Mouse (Mus musculus): ENCODE measurements around the gene Lgr5. TPM values are rescaled to one million over a fixed set of nuclear protein-coding genes. Genes with fewer than 3 reads are reported as not detected.

The Lgr5 gene
- not detected in 2 replicates for polyA plus RNA-seq (2012; ENCODE audit: insufficient read depth, insufficient read length, missing spikeins)

DNA sequence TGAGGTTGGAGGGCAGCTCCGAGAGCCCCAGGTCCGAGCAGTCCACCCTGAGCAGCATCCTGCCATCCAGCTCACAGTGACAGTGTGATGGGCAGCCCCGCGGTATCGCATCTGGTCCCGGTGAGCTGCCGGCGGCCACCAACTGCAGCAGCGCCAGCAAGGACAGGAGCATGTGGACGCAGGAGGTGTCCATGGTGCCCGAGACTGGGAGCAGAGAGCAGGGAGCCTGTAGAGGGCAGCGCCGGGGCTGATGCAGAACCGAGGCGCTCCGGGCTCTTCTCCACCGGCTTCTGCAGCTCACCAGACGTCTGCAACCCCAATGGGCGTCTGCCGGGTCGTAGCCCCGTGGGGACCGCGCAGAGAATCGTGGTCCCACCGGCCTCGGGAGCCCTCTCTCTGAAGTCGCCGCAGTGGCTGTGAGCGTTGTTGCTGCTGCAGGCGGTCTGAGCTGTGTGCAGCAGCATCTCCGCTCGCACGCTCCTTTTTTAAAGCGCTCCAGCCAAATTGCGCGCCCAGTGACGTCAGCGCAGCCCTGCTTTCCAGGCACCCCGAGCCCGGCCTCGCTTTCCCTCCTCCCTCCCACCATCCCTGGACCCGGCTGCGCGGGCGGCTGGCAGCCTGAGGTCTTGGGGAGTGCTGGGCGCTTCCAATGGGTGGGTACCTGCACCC, at the start of gene Lgr5:
Gene Lgr5 (minus strand): TSS at position 480 of the 669 bp plus-strand sequence.
- Histone ChIP-seq H3K4me3 (ENCODE audit: insufficient read depth, low read depth, low read length) (peak within 1 kb of the TSS; percentile 1; the same call in 1 of the 2 replicates), H3K27ac (replicated peaks; ENCODE audit: low read depth, low read length) (no peak within 1 kb of the TSS), H3K4me1 (ENCODE audit: control insufficient read depth, insufficient read depth, insufficient read length, low read length) (no peaks in the 10 kb centered on the region)

DNA sequence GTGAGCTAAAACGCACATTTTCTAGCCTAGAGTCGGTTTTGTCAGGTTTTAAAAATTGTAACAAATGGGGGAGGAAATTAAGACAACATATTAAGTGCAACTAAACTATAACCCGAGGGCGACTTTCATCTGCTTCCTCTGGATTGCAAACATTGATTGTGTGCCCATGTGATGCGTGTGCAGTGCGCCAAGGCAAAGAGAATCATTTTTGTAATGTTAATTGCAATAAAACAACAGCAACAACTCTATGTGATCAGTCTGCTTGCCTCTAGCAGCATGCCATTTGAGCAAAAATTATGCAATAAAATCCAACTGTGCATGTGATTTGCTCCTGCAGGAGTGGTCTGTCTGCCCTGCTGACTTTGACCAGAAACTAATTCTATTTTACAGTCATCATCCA, 39.1 kb upstream of the Lgr5 start:
- Histone ChIP-seq H3K4me1 (ENCODE audit: control insufficient read depth, insufficient read depth, insufficient read length, low read length) (no peaks in the 10 kb centered on the region), H3K4me3 (ENCODE audit: insufficient read depth, low read depth, low read length) (no peak overlapping the region), H3K27ac (replicated peaks; ENCODE audit: low read depth, low read length) (no peak overlapping the region)

DNA sequence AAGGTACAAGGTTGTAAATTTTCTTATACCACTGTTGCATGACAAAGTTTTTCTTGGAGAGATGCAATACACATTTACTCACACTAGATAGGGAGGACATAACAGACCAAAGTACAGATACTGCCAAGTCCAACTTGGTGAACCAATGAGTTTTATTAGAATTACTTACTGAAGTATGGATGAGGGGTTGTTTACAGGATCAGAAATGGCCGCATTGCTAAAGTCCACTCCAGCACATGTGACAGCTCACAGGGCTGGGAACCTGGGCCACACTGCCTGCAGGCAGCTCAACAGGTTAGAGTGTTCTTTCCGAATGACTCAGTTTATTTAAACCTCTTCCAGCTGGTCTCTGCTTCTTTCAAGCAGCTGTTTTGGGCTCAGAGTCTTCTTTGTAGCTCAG, 37.4 kb upstream of the Lgr5 start:
- no peak overlapping the region for H3K27ac ChIP-seq (replicated peaks; ENCODE audit: low read depth, low read length)

DNA sequence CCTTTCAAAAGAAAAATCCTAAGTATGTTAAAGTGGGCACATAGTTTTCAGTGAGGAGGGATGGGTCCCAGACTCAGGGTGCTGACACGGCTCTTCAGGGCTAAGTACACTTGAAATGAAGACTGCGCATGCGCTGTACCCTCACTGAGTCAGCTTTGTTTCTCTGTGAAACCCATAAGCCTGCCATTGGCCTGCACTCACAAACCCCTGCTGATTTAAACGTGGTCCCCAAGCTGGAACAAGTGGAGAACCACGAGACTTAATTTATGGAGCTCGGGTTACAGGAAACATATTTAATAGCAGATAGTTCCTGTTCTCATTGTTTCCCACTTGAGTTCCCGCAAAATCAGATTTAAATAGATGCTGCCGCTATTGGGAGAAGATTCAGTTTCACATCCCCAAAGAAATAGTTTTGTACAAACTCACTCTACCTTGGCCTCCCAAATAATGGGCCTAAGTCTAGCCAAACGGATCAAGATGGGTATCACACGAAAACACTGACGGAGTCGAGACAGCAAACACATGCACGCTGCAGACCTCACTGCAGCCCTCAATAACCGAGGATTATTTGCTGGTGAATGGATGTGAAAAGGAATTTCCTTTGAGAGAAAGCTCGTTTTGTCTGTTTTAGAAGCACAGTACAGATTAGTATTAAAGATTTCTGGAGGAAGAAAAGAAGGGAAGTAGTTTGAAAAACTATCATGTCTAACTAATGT, 36.5 kb upstream of the Lgr5 start:
- Histone ChIP-seq H3K4me3 (ENCODE audit: insufficient read depth, low read depth, low read length) (no peak overlapping the region), H3K27ac (replicated peaks; ENCODE audit: low read depth, low read length) (no peak overlapping the region), H3K4me1 (ENCODE audit: control insufficient read depth, insufficient read depth, insufficient read length, low read length) (no peaks in the 10 kb centered on the region)

More for the DNA sequence above, 37.4 kb upstream of the Lgr5 start:
- no peak overlapping the region for H3K4me3 ChIP-seq (ENCODE audit: insufficient read depth, low read depth, low read length)
- no peaks in the 10 kb centered on the region for H3K4me1 ChIP-seq (ENCODE audit: control insufficient read depth, insufficient read depth, insufficient read length, low read length)

DNA sequence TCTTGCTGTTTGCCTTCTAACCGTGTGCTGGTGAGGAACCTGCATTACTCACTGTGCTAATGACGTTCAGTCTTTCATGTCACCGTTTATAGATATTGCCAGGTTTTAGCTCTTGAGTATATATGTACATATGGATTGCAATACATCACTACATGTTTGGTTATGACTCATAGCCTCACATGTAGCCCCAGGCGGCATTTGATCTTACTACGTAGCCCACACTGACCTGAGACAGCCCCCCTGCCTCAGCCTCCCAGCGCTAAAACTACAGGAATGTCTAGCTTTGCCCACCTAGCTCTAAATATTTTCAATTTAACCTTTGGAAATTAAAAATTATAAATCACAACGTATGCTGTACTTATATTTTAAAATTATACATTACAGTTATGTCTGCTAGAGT, 35.9 kb upstream of the Lgr5 start:
- Histone ChIP-seq H3K27ac (replicated peaks; ENCODE audit: low read depth, low read length) (no peak overlapping the region), H3K4me1 (ENCODE audit: control insufficient read depth, insufficient read depth, insufficient read length, low read length) (no peaks in the 10 kb centered on the region), H3K4me3 (ENCODE audit: insufficient read depth, low read depth, low read length) (no peak overlapping the region)

DNA sequence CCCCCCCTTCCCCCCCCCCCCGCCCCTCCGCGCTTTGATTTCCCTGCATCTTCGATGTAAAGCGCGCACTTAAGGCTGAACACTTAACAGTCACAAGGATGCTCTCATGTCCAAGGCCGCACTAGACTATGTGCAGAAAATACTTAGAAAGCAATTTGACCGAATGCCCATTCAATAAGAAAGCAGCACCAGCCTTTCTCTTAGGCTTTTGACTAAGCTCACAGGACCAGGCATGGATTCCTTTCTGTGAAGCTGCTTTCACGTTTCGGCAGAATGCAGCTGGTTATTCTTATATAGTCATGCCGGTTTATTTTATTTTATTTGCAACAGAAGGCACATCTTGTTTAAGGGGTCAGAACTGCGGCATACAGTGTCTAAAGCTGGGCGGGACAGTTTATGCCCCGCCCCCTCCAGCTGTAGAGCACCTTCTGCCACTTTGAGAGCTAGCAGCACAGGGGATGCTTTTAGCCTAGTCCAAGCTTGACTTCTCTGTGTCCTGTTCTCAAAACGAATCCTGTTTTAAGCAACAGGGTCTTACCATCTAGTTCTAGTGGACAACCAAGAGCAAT, 30.8 kb upstream of the Lgr5 start:
- no peak overlapping the region for H3K4me3 ChIP-seq (ENCODE audit: insufficient read depth, low read depth, low read length)
- H3K27ac ChIP-seq (replicated peaks; ENCODE audit: low read depth, low read length) = no peak overlapping the region
- H3K4me1 ChIP-seq (ENCODE audit: control insufficient read depth, insufficient read depth, insufficient read length, low read length) = no peaks in the 10 kb centered on the region

DNA sequence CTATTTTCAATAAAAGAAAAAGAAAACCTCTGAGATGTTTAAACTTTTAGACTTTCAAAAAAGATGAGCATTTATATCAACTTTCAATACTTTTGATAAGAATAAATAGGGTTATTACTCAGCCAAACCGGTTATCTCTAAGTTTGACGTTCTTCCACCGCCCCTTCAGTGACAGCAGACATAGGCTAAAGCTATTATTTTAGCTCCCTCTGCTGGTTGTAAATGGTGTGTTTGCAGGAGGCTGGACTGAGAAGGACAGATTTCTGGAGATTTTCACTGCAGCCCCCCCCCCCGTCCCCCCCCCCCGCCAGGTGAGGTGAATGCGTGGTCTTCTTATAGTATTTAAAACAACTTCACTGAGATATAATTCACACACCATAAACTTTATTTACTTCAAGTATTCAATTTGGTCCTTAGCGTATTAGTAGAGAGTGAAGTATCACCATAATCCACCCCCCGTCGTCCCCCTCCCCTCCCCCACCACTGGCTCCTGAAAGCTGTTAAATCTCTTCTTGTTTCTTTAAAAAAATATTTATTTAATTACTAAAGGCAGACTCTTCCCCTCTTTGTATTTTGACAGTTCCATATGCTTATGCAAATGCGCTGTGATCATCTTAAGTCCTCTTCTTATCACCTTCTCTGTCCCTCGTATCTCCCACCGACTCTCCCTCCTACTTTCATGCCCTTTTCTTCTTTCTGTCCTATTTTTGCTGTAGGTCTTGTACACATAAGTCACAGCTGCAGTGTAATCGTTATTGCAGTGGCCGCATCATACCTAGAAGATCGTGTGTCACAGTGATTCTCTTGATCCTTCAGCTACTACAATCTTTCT, 30.1 kb upstream of the Lgr5 start:
- Histone ChIP-seq H3K4me3 (ENCODE audit: insufficient read depth, low read depth, low read length) (no peak overlapping the region), H3K27ac (replicated peaks; ENCODE audit: low read depth, low read length) (no peak overlapping the region), H3K4me1 (ENCODE audit: control insufficient read depth, insufficient read depth, insufficient read length, low read length) (no peaks in the 10 kb centered on the region)

DNA sequence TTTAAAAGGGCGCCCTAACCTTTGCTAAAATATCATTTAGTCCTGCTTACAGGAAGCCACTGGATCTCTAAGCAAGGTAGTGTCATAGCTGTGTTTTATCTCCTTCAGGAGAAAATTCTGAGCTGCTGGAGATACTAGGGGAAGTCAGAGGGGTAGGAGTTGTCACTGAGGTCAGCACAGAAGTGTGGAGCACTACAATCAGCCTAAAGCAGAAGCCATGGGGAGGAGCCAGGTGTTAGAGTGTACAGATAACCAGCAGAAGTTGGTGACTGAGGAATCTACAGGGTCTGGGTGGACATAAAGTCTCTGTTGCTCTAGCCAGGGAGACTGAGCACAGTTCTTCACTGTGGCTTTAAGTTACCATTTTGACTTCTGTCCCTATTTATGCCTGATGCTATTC, 8.2 kb upstream of the Lgr5 start:
- Histone ChIP-seq H3K27ac (replicated peaks; ENCODE audit: low read depth, low read length) (no peak overlapping the region), H3K4me3 (ENCODE audit: insufficient read depth, low read depth, low read length) (no peak overlapping the region), H3K4me1 (ENCODE audit: control insufficient read depth, insufficient read depth, insufficient read length, low read length) (no peaks in the 10 kb centered on the region)

DNA sequence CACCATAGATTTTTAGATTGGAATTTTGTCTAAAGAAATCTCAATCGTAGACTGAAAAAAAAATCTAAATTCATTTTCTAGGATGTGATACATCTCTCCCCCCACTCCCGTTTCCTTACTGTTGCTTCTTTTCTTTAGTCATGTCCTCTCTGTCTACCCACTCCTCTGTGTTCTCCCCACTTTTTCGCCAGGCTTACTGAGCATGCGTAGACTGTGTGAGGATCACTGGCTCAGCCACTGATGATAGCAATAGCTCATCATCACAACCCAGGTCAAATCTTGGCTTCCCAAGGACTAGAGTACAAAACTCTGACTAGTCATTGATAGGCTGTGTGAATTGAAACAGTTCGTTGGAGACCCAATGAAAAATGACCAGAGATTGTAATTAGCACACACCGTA, 6.1 kb upstream of the Lgr5 start:
- Histone ChIP-seq H3K4me1 (ENCODE audit: control insufficient read depth, insufficient read depth, insufficient read length, low read length) (no peaks in the 10 kb centered on the region), H3K4me3 (ENCODE audit: insufficient read depth, low read depth, low read length) (no peak overlapping the region), H3K27ac (replicated peaks; ENCODE audit: low read depth, low read length) (no peak overlapping the region)

DNA sequence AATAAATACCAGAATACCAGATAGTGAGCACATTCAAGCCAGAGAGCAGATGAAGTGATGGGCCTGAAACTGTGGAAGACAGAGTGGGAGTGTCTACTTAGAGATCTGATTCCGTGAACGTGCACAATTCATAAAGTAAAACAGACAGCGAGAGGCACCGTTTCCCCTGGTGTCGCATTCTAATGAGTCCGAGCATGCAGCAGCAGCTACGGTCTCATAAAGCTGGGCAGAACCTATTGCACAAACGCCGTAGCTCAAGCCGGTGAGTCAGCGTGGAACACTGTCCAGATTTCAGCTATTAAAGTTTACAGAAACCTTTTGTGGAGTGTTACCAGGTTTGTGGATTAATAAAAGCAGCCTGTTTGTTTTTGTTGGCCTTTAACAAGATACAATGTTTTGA, 5.6 kb upstream of the Lgr5 start:
- Histone ChIP-seq H3K27ac (replicated peaks; ENCODE audit: low read depth, low read length) (no peak overlapping the region), H3K4me3 (ENCODE audit: insufficient read depth, low read depth, low read length) (no peak overlapping the region), H3K4me1 (ENCODE audit: control insufficient read depth, insufficient read depth, insufficient read length, low read length) (no peaks in the 10 kb centered on the region)

DNA sequence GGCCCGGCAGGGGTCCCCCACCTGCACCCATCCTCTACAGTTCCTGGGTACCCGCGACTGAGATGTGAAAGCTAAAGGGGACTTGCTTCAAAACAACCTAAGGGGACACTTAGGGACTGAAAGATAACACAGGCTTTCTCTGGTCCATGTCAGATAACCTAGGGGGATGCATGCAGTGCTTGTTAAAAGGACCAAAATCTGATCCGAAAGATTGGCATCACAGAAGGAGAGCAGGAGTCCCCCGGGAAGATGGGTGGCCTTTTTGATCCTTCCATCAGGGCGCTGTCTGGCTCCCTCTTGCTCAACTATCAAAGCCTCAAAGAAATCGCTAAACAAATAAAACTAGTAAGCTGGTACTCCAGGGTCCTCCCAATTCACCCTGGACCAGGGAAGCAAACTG, 399 bp upstream of the Lgr5 start:
- Histone ChIP-seq H3K27ac (replicated peaks; ENCODE audit: low read depth, low read length) (no peak overlapping the region), H3K4me1 (ENCODE audit: control insufficient read depth, insufficient read depth, insufficient read length, low read length) (no peaks in the 10 kb centered on the region), H3K4me3 (ENCODE audit: insufficient read depth, low read depth, low read length) (no peak overlapping the region)

DNA sequence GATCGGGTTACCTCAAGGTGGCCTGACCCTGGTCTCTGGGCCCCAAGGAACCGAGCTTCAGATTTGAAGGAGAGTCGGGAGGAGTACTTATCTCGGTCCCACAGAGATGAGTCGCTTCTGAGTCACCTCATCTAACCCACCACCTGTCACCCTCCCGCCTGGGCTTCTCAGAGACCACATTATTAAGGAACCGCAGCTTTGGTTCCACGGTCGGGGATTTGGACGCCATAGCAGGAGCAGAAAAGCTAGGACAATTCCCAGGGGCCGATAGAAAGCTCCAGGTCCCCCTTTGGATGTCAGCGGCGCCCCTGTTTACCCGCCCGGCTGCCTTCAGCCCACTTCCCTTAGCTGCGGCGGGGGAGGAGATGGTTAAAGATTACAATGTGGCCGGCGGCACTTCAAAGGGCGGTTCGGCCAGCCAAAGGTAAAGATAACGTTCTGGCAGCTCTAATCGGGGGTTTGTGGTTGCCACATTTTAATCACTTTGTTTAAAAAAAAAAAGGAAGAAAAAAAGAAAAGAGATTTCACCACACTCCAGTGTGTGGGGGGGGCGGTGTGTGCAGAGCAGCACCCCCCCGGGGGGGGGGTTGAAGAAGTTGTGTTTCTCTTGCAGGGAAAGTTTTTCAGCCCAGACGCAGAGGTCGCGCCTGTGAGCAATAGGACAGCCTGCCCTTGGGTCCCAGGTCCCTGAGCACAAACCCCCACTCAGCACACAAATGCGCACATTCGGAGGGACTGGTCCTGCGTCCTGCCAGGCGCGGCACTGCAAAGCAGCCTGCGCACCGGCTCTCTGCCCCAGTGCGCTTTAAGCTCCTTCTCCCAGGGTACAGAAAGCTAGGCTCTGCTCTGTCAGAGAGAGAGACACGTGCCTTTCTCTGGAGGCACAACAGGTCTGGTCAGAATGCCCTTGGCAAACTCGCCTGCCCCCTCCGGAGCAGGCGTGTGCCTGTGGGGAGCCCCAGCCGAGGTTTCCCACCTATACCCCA, 1.0 kb downstream of the Lgr5 start:
- peak overlapping the region; percentile 6; the same call in 1 of the 2 replicates for H3K4me3 ChIP-seq (ENCODE audit: insufficient read depth, low read depth, low read length)
- H3K4me1 ChIP-seq (ENCODE audit: control insufficient read depth, insufficient read depth, insufficient read length, low read length) = no peaks in the 10 kb centered on the region
- H3K27ac ChIP-seq (replicated peaks; ENCODE audit: low read depth, low read length) = no peak overlapping the region

DNA sequence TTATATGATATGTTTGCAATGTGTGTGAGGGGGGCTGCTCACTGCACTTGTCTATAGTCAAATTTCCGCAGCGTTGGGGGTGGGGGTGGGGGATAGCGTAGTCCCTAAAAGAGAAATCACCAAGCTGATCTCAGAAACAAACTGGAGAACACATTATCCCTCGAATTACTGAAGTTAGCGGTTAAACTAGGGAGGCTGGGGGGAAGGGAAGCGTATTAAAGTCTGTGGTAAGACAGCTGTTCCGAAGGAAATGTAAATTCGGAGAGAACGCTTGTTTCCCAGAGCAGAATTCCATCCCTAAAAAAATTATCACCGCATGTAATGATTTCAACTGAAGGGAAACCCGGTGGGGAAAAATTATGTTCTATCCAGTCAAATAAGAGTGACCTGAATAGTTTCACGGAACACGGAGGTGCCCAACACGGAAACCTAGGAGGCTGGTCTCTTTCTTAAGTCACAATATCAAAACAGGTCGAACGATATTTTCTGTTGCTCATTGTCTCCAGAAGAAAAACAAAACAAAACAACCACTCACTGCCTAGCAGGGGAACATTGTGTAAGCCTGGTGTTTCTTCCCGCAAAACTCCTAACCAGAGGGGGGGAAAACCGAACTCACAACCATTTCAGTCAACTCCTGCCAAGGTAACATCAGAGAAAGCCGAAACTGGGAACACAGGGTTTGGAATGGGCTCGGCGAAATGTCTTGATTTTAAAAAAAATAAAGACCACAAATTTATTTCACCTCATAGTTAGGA, 1.9 kb downstream of the Lgr5 start:
- 0 out of 2 replicates have a peak overlapping the region, but pooled peaks have one; percentile 6 for H3K4me3 ChIP-seq (ENCODE audit: insufficient read depth, low read depth, low read length)
- H3K4me1 ChIP-seq (ENCODE audit: control insufficient read depth, insufficient read depth, insufficient read length, low read length) = no peaks in the 10 kb centered on the region
- no peak overlapping the region for H3K27ac ChIP-seq (replicated peaks; ENCODE audit: low read depth, low read length)

DNA sequence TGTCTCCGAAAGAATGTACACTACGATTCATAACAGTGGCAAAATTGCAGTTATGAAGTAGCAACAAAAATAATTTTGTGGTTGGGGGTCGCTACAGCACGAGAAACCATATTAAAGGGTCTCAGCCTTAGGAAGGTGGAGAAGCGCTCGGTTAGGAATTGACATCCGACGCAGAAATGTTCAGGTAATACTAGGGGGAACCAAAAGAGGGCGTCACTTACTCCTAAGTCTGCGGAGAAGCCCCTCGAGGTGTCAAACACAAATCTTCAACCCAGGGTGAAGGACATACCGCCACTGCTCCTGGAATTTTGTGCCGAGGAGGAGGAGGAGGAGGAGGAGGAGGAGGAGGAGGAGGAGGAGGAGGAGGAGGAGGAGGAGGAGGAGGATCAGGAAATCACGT, 2.9 kb downstream of the Lgr5 start:
- Histone ChIP-seq H3K4me3 (ENCODE audit: insufficient read depth, low read depth, low read length) (no peak overlapping the region), H3K27ac (replicated peaks; ENCODE audit: low read depth, low read length) (no peak overlapping the region), H3K4me1 (ENCODE audit: control insufficient read depth, insufficient read depth, insufficient read length, low read length) (no peaks in the 10 kb centered on the region)
